Mouse (Mus musculus): Measurements from ENCODE around the gene Gm7735.
"Not testable (repeated sequence)": the region's sequence is repeated elsewhere in the genome, so short reads cannot be mapped to it uniquely, and the experiment has no call there.

Gene Gm7735

DNA sequence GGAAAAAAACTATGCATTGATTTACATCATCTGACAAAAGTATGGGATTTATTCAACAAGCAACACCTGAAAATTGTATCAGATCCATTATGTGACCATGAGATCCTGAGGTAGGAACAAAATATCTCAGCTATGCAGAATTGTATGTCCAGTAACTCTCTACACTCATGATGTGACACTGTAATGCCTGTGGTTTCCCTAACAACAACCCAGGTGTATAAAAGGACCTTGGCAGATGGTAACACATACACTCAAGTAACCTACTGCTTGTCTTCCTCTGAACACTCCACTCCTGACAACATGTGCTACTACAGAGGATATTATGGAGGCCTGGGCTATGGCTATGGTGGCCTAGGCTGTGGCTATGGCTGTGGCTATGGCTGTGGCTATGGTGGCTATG lies at the start of gene Gm7735:
Gene Gm7735 (plus strand): TSS at position 301 of the 400 bp plus-strand sequence.
- not testable (repeated sequence) for DNase-seq

DNA sequence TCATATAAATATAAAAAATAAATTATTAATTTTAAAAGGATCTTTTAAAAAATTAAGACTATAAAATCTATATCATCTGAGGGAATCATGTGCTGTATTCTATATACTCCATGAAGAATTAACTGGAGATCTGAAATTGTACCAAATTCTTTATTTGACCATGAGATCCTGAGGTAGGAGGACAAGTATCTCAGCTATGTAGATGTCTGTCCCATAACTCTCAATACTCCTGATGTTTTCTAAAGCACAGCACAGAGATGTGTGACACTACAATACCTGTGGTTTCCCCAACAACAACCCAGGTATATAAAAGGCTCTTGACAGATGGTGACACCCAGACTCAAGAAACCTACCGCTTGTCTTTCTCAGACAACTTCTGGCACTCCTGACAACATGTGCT lies 28.7 kb upstream of the Gm7735 start, which contains the start of gene Gm6358:
Gene Gm6358 (plus strand): TSS at position 301 of the 400 bp plus-strand sequence.
- DNase-seq = no peak

DNA sequence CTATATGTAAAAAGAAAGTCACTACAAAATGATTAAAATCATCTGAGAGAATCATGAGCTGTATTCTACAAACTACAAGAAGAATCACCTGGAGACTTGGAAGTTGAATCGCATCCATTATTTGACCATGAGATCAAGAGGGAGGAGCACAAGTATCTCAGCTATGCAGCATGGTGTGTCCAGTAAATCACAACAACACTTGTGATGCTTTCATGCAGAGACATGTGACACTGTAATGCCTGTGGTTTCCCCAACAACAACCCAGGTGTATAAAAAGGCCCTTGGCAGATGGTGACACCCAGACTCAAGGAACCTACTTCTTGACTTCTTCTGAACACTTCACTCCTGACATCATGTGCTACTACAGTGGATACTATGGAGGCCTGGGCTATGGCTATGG lies 18.5 kb upstream of the Gm7735 start, which contains the start of gene Gm10061:
Gene Gm10061 (plus strand): TSS at position 301 of the 400 bp plus-strand sequence.
- no peak for DNase-seq

DNA sequence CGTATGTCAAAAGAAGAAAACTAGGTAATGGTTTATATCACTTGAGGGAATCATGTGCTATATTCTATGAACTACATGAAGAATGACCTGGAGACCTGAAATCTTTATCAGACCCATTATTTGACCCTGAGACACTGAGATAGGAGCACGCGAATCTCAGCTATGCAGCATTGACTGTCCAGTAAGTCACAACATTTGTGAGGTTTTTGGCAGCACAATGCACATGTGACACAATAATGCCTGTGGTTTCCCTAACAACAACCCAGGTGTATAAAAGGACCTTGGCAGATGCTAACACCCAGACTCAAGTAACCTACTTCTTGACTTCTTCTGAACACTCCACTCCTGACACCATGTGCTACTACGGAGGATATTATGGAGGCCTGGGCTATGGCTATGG lies 11.6 kb upstream of the Gm7735 start, which contains the start of gene Gm9789:
Gene Gm9789 (plus strand): TSS at position 301 of the 400 bp plus-strand sequence.
- DNase-seq = no peak

DNA sequence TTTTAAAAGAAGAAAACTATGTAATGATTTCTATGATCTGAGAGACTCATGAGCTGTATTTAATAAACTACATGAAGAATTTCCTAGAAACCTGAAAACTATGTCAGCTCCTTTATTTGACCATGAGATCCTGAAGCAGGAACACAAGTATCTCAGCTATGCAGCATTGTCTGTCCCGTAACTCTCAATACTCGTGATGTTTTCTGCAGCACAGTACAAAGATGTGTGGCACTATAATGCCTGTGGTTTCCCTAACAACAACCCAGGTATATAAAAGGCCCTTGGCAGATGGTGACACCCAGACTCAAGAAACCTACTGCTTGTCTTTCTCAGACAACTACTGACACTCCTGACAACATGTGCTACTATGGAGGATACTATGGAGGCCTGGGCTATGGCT lies 5.1 kb downstream of the Gm7735 start, which contains the start of gene 1110057P08Rik:
Gene 1110057P08Rik (plus strand): TSS at position 301 of the 400 bp plus-strand sequence.
- DNase-seq = no peak

DNA sequence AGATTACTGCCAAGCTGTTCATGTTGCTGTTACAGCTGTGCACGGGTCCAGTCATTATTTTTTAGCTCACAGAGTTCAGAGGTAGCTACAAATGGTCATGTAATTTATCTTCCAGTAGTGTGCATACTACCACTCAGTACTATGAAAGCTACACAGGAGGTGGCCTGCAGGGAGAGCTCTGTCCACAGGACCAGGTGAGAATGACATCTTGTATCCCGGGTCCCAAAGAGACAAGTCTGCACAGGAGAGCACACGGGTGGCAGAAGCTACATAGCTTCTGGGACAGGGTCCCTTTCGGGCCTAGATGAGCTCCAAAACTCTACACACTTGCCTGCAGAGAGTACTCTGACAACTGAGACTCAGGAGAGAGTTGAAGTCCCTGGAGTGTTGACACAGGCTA lies 19.3 kb downstream of the Gm7735 start:
- no peak for DNase-seq

DNA sequence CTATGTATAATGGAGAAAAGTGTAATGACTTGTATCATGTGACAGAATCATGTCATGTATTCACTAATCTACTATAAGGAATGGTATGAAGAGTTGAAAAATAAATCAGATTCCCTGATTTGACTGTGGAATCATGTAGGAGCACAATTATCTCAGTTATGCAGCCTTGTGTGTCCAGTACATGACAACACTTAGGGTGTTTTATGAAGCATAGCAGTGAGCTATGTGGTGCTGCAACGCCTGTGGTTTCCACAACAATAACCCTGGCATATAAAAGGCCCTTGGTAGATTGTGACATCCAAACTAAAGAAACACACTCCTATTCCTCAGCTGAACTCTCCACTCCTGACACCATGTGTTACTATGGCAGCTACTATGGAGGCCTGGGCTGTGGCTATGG lies 36.3 kb downstream of the Gm7735 start, which contains the start of gene Krtap20-2:
Gene Krtap20-2 (plus strand): TSS at position 301 of the 400 bp plus-strand sequence.
- no peak for DNase-seq
